Mouse (Mus musculus) stomach, embryonic 15.5 days (tissue): Measurements from ENCODE around the gene Nptn. TPM values are rescaled to one million over a fixed set of nuclear protein-coding genes. Genes with fewer than 3 reads are reported as not detected.
"Not testable (repeated sequence)": the region's sequence is repeated elsewhere in the genome, so short reads cannot be mapped to it uniquely, and the experiment has no call there.

Experiments
- ATAC-seq: fragments of 200-750 bp; cut with Nextera tagmentation; 2 replicates; pipeline ENCODE4 v1.8.0; 2017; ENCODE audit warnings: low read depth, moderate number of reproducible peaks, moderate TSS enrichment; ENCODE audit not compliant: insufficient read depth, low FRiP score
- H3K27ac ChIP-seq: fragments of 300-500 bp; sonication (generic); 2 replicates; pipeline ENCODE4 v1.5.1; 2015; ENCODE audit warnings: mild to moderate bottlenecking, inconsistent platforms
- H3K27me3 ChIP-seq: fragments of 300-500 bp; sonication (generic); replicated peaks from 2 replicates; pipeline ENCODE4 v1.6.1; 2015; ENCODE audit warnings: inconsistent platforms
- H3K36me3 ChIP-seq: fragments of 300-500 bp; sonication (generic); 2 replicates; pipeline ENCODE4 v1.6.1; 2015; ENCODE audit warnings: inconsistent platforms
- H3K4me1 ChIP-seq: fragments of 300-500 bp; sonication (generic); 2 replicates; pipeline ENCODE4 v1.6.1; 2015; ENCODE audit warnings: inconsistent platforms
- H3K4me2 ChIP-seq: fragments of 300-500 bp; sonication (generic); 2 replicates; pipeline ENCODE4 v1.6.1; 2015; ENCODE audit warnings: mild to moderate bottlenecking, inconsistent platforms
- H3K4me3 ChIP-seq: fragments of 300-500 bp; sonication (generic); replicated peaks from 2 replicates; pipeline ENCODE4 v1.5.1; 2015; ENCODE audit warnings: inconsistent platforms
- H3K9ac ChIP-seq: fragments of 300-500 bp; sonication (generic); 2 replicates; pipeline ENCODE4 v1.6.1; 2015; ENCODE audit warnings: inconsistent platforms
- H3K9me3 ChIP-seq: fragments of 300-500 bp; sonication (generic); 2 replicates; pipeline ENCODE4 v1.6.1; 2016; ENCODE audit warnings: inconsistent platforms
- WGBS: fragments of 180-500 bp; shearing (Covaris S2); methylation state at CpG from one replicate; pipeline ENCODE4 v1.1.7; 2015; 5-methylcytosine and 5-hydroxymethylcytosine counted together
- polyA plus RNA-seq: library from polyadenylated mRNA; unstranded; fragments of >200 nt; fragmentation: Nextera tagmentation; extraction: Ambion mirVana; gene quantifications from 2 replicates; pipeline ENCODE4 v1.2.1, GENCODE M21; 2015

The Nptn gene
- polyA plus RNA-seq, 1 experiment from 2014 or later: 134 TPM

GRCm38 (mm10) chr9:58550928-58551327 is 31.1 kb upstream of the Nptn start:
- no peak for ATAC-seq
- WGBS: 92% methylated on average over 6 of the region's 6 CpGs
- no peaks in the 10 kb centered on the region for H3K9me3 ChIP-seq
- peaks cover 32% of the 10 kb centered on the region for H3K4me1 ChIP-seq
- no peak overlapping the region for H3K4me2 ChIP-seq
- H3K4me3 ChIP-seq: no peak overlapping the region
- no peak overlapping the region for H3K9ac ChIP-seq
- no peaks in the 10 kb centered on the region for H3K36me3 ChIP-seq
- no peaks in the 10 kb centered on the region for H3K27me3 ChIP-seq
- no peak overlapping the region for H3K27ac ChIP-seq

- no peak for ATAC-seq
- Histone ChIP-seq H3K36me3 (no peaks in the 10 kb centered on the region), H3K9ac (no peak overlapping the region), H3K9me3 (no peaks in the 10 kb centered on the region), H3K4me3 (no peak overlapping the region), H3K4me2 (no peak overlapping the region), H3K4me1 (peaks cover 32% of the 10 kb centered on the region), H3K27me3 (no peaks in the 10 kb centered on the region), H3K27ac (no peak overlapping the region)
- WGBS: 57% methylated on average over 9 of the region's 9 CpGs
These were observed 30.0 kb upstream of the Nptn start for GRCm38 (mm10) chr9:58552083-58552482.

GRCm38 (mm10) chr9:58554056-58554907 is 27.8 kb upstream of the Nptn start:
- peak overlapping the region; percentile 82 for H3K4me2 ChIP-seq
- H3K36me3 ChIP-seq: no peaks in the 10 kb centered on the region
- ATAC-seq: 0 out of 2 replicates have a peak, but pooled peaks have one; percentile 48
- no peaks in the 10 kb centered on the region for H3K27me3 ChIP-seq
- H3K9ac ChIP-seq: peak overlapping the region; percentile 77
- 8% methylated on average over 23 of the region's 23 CpGs for WGBS
- peak overlapping the region; percentile 75 for H3K4me3 ChIP-seq
- H3K27ac ChIP-seq: peak overlapping the region; percentile 90
- H3K4me1 ChIP-seq: peaks cover 42% of the 10 kb centered on the region
- H3K9me3 ChIP-seq: no peaks in the 10 kb centered on the region

- peak within 1 kb of the TSS; percentile 82 for H3K4me2 ChIP-seq
- peaks cover 37% of the 10 kb centered on the region for H3K4me1 ChIP-seq
- H3K36me3 ChIP-seq: no peaks in the 10 kb centered on the region
- H3K27ac ChIP-seq: peak within 1 kb of the TSS; percentile 90
- under 1% methylated on average over 63 of the region's 68 CpGs for WGBS
- peak within 1 kb of the TSS; percentile 75 for H3K4me3 ChIP-seq
- H3K9me3 ChIP-seq: no peaks in the 10 kb centered on the region
- H3K27me3 ChIP-seq: no peaks in the 10 kb centered on the region
- peak within 1 kb of the TSS; percentile 77 for H3K9ac ChIP-seq
- peak; percentile 70 for ATAC-seq
These were observed 26.9 kb upstream of the Nptn start, which contains the start of gene Cd276 for GRCm38 (mm10) chr9:58554908-58555684. Gene Cd276, minus strand, starts transcription at chr9:58555437.

GRCm38 (mm10) chr9:58555685-58556414 is 26.2 kb upstream of the Nptn start:
- WGBS: 16% methylated on average over 9 of the region's 9 CpGs
- ATAC-seq: no peak
- Histone ChIP-seq H3K4me1 (peaks cover 37% of the 10 kb centered on the region), H3K27ac (peak overlapping the region; percentile 90), H3K9me3 (no peaks in the 10 kb centered on the region), H3K27me3 (no peaks in the 10 kb centered on the region), H3K36me3 (no peaks in the 10 kb centered on the region), H3K4me3 (peak overlapping the region; percentile 75), H3K9ac (no peak overlapping the region), H3K4me2 (peak overlapping the region; percentile 82)

- Histone ChIP-seq H3K27ac (no peak overlapping the region), H3K27me3 (no peaks in the 10 kb centered on the region), H3K4me1 (peaks cover 36% of the 10 kb centered on the region), H3K9ac (no peak overlapping the region), H3K4me2 (no peak overlapping the region), H3K9me3 (no peaks in the 10 kb centered on the region), H3K36me3 (no peaks in the 10 kb centered on the region), H3K4me3 (no peak overlapping the region)
- 62% methylated on average over 7 of the region's 7 CpGs for WGBS
- ATAC-seq: no peak
These were observed 25.4 kb upstream of the Nptn start for GRCm38 (mm10) chr9:58556627-58557026.

GRCm38 (mm10) chr9:58557457-58558455 is 24.3 kb upstream of the Nptn start:
- no peak; the same call in 1 of the 2 replicates for ATAC-seq

GRCm38 (mm10) chr9:58560211-58560610 is 21.8 kb upstream of the Nptn start:
- H3K27ac ChIP-seq: no peak overlapping the region
- H3K27me3 ChIP-seq: no peaks in the 10 kb centered on the region
- H3K4me3 ChIP-seq: no peak overlapping the region
- H3K9ac ChIP-seq: no peak overlapping the region
- WGBS: 57% methylated on average over 3 of the region's 3 CpGs
- H3K9me3 ChIP-seq: no peaks in the 10 kb centered on the region
- no peak overlapping the region for H3K4me2 ChIP-seq
- no peak for ATAC-seq
- peaks cover 22% of the 10 kb centered on the region for H3K4me1 ChIP-seq
- H3K36me3 ChIP-seq: no peaks in the 10 kb centered on the region

More at GRCm38 (mm10) chr9:58557457-58558455, 24.3 kb upstream of the Nptn start:
- no peak overlapping the region for H3K4me2 ChIP-seq
- no peaks in the 10 kb centered on the region for H3K27me3 ChIP-seq
- no peaks in the 10 kb centered on the region for H3K36me3 ChIP-seq
- H3K4me3 ChIP-seq: no peak overlapping the region
- H3K9ac ChIP-seq: no peak overlapping the region
- no peaks in the 10 kb centered on the region for H3K9me3 ChIP-seq
- 40% methylated on average over 3 of the region's 3 CpGs for WGBS
- H3K27ac ChIP-seq: peak overlapping the region; percentile 21; the same call in 1 of the 2 replicates
- H3K4me1 ChIP-seq: peaks cover 33% of the 10 kb centered on the region

GRCm38 (mm10) chr9:58565945-58566344 is 16.1 kb upstream of the Nptn start:
- H3K9ac ChIP-seq, H3K27me3 ChIP-seq, H3K4me2 ChIP-seq, H3K27ac ChIP-seq, ATAC-seq, H3K9me3 ChIP-seq, H3K4me3 ChIP-seq, H3K4me1 ChIP-seq, H3K36me3 ChIP-seq: not testable (repeated sequence)
- WGBS: 75% methylated on average over 3 of the region's 3 CpGs

GRCm38 (mm10) chr9:58567682-58568081 is 14.4 kb upstream of the Nptn start:
- Histone ChIP-seq H3K4me1 (no peaks in the 10 kb centered on the region), H3K4me2 (no peak overlapping the region), H3K27ac (no peak overlapping the region), H3K4me3 (no peak overlapping the region), H3K9ac (no peak overlapping the region), H3K36me3 (no peaks in the 10 kb centered on the region), H3K27me3 (no peaks in the 10 kb centered on the region), H3K9me3 (no peaks in the 10 kb centered on the region)
- ATAC-seq: no peak

GRCm38 (mm10) chr9:58571001-58571400 is 11.0 kb upstream of the Nptn start:
- Histone ChIP-seq H3K27ac (no peak overlapping the region), H3K27me3 (no peaks in the 10 kb centered on the region), H3K9ac (no peak overlapping the region), H3K4me1 (no peaks in the 10 kb centered on the region), H3K4me2 (no peak overlapping the region), H3K4me3 (no peak overlapping the region), H3K36me3 (no peaks in the 10 kb centered on the region), H3K9me3 (no peaks in the 10 kb centered on the region)
- 85% methylated on average over 1 of the region's 1 CpGs for WGBS
- no peak for ATAC-seq
